Mouse (Mus musculus): ENCODE measurements around the gene Cox4i1. TPM values are rescaled to one million over a fixed set of nuclear protein-coding genes. Genes with fewer than 3 reads are reported as not detected.

Gene Cox4i1
- polyA plus RNA-seq, 1 experiment from 2014 or later = 638 TPM

- ATAC-seq (ENCODE audit: low read depth) = no peak
- WGBS (ENCODE audit: insufficient replicate concordance) = 59% methylated on average over 7 of the region's 7 CpGs
- no peak within 1 kb of the TSS for H3K4me3 ChIP-seq (ENCODE audit: low read depth, low read length)
These were observed 20.5 kb upstream of the Cox4i1 start, which contains the start of gene 1190005I06Rik for GRCm38 (mm10) chr8:120647532-120647931. TSS of gene 1190005I06Rik (minus strand) at chr8:120647632.

GRCm38 (mm10) chr8:120656322-120657052 is 11.5 kb upstream of the Cox4i1 start:
- WGBS (ENCODE audit: insufficient replicate concordance) = 84% methylated on average over 7 of the region's 7 CpGs
- H3K27ac ChIP-seq (ENCODE audit: low read length) = no peak overlapping the region
- no peak overlapping the region for H3K9ac ChIP-seq (ENCODE audit: low read depth, low read length)
- no peak overlapping the region for H3K4me3 ChIP-seq (ENCODE audit: low read depth, low read length)
- H3K36me3 ChIP-seq (ENCODE audit: control insufficient read depth, insufficient read depth) = peaks cover 18% of the 10 kb centered on the region
- H3K4me1 ChIP-seq (ENCODE audit: control insufficient read depth, low read depth, low read length) = no peaks in the 10 kb centered on the region
- H3K4me2 ChIP-seq (ENCODE audit: low read depth, low read length) = no peak overlapping the region
- ATAC-seq (ENCODE audit: low read depth) = no peak
- H3K9me3 ChIP-seq (replicated peaks; ENCODE audit: control insufficient read depth, low read length) = no peaks in the 10 kb centered on the region
- H3K27me3 ChIP-seq (ENCODE audit: control insufficient read depth, insufficient read depth, low read depth, low read length) = no peaks in the 10 kb centered on the region

More at GRCm38 (mm10) chr8:120647532-120647931, 20.5 kb upstream of the Cox4i1 start, which contains the start of gene 1190005I06Rik:
- Histone ChIP-seq H3K4me1 (ENCODE audit: control insufficient read depth, low read depth, low read length) (no peaks in the 10 kb centered on the region), H3K27ac (ENCODE audit: low read length) (no peak within 1 kb of the TSS), H3K9me3 (replicated peaks; ENCODE audit: control insufficient read depth, low read length) (no peaks in the 10 kb centered on the region), H3K27me3 (ENCODE audit: control insufficient read depth, insufficient read depth, low read depth, low read length) (no peaks in the 10 kb centered on the region), H3K36me3 (ENCODE audit: control insufficient read depth, insufficient read depth) (no peaks in the 10 kb centered on the region), H3K4me2 (ENCODE audit: low read depth, low read length) (no peak within 1 kb of the TSS), H3K9ac (ENCODE audit: low read depth, low read length) (no peak within 1 kb of the TSS)

GRCm38 (mm10) chr8:120657415-120657814 is 10.6 kb upstream of the Cox4i1 start:
- H3K9me3 ChIP-seq (replicated peaks; ENCODE audit: control insufficient read depth, low read length) = no peaks in the 10 kb centered on the region
- H3K4me2 ChIP-seq (ENCODE audit: low read depth, low read length) = no peak overlapping the region
- H3K27me3 ChIP-seq (ENCODE audit: control insufficient read depth, insufficient read depth, low read depth, low read length) = no peaks in the 10 kb centered on the region
- no peak overlapping the region for H3K27ac ChIP-seq (ENCODE audit: low read length)
- WGBS (ENCODE audit: insufficient replicate concordance) = 85% methylated on average over 8 of the region's 8 CpGs
- H3K4me1 ChIP-seq (ENCODE audit: control insufficient read depth, low read depth, low read length) = no peaks in the 10 kb centered on the region
- no peak overlapping the region for H3K9ac ChIP-seq (ENCODE audit: low read depth, low read length)
- H3K36me3 ChIP-seq (ENCODE audit: control insufficient read depth, insufficient read depth) = peaks cover 18% of the 10 kb centered on the region
- no peak overlapping the region for H3K4me3 ChIP-seq (ENCODE audit: low read depth, low read length)
- ATAC-seq (ENCODE audit: low read depth) = no peak

GRCm38 (mm10) chr8:120664566-120664965 is 3.5 kb upstream of the Cox4i1 start:
- no peak overlapping the region for H3K9ac ChIP-seq (ENCODE audit: low read depth, low read length)
- H3K27me3 ChIP-seq (ENCODE audit: control insufficient read depth, insufficient read depth, low read depth, low read length) = no peaks in the 10 kb centered on the region
- ATAC-seq (ENCODE audit: low read depth) = no peak
- WGBS (ENCODE audit: insufficient replicate concordance) = 63% methylated on average over 6 of the region's 6 CpGs
- H3K9me3 ChIP-seq (replicated peaks; ENCODE audit: control insufficient read depth, low read length) = no peaks in the 10 kb centered on the region
- no peak overlapping the region for H3K27ac ChIP-seq (ENCODE audit: low read length)
- H3K36me3 ChIP-seq (ENCODE audit: control insufficient read depth, insufficient read depth) = no peaks in the 10 kb centered on the region
- H3K4me2 ChIP-seq (ENCODE audit: low read depth, low read length) = no peak overlapping the region
- H3K4me1 ChIP-seq (ENCODE audit: control insufficient read depth, low read depth, low read length) = peaks cover 25% of the 10 kb centered on the region
- no peak overlapping the region for H3K4me3 ChIP-seq (ENCODE audit: low read depth, low read length)

- WGBS (ENCODE audit: insufficient replicate concordance) = 63% methylated on average over 3 of the region's 3 CpGs
- Histone ChIP-seq H3K36me3 (ENCODE audit: control insufficient read depth, insufficient read depth) (peaks cover 10% of the 10 kb centered on the region), H3K4me1 (ENCODE audit: control insufficient read depth, low read depth, low read length) (peaks cover 27% of the 10 kb centered on the region), H3K9me3 (replicated peaks; ENCODE audit: control insufficient read depth, low read length) (no peaks in the 10 kb centered on the region), H3K27ac (ENCODE audit: low read length) (no peak overlapping the region), H3K4me2 (ENCODE audit: low read depth, low read length) (peak overlapping the region; percentile 91), H3K9ac (ENCODE audit: low read depth, low read length) (peak overlapping the region; percentile 11; the same call in 1 of the 2 replicates), H3K27me3 (ENCODE audit: control insufficient read depth, insufficient read depth, low read depth, low read length) (no peaks in the 10 kb centered on the region), H3K4me3 (ENCODE audit: low read depth, low read length) (peak overlapping the region; percentile 92; the same call in 1 of the 2 replicates)
- no peak for ATAC-seq (ENCODE audit: low read depth)
These were observed 2.1 kb upstream of the Cox4i1 start for GRCm38 (mm10) chr8:120665726-120666455.

- Histone ChIP-seq H3K4me2 (ENCODE audit: low read depth, low read length) (peak overlapping the region; percentile 91), H3K9me3 (replicated peaks; ENCODE audit: control insufficient read depth, low read length) (no peaks in the 10 kb centered on the region), H3K27ac (ENCODE audit: low read length) (peak overlapping the region; percentile 94), H3K36me3 (ENCODE audit: control insufficient read depth, insufficient read depth) (peaks cover 18% of the 10 kb centered on the region), H3K27me3 (ENCODE audit: control insufficient read depth, insufficient read depth, low read depth, low read length) (no peaks in the 10 kb centered on the region), H3K4me3 (ENCODE audit: low read depth, low read length) (peak overlapping the region; percentile 92), H3K4me1 (ENCODE audit: control insufficient read depth, low read depth, low read length) (peaks cover 27% of the 10 kb centered on the region), H3K9ac (ENCODE audit: low read depth, low read length) (peak overlapping the region; percentile 94)
- WGBS (ENCODE audit: insufficient replicate concordance) = 10% methylated on average over 17 of the region's 17 CpGs
- no peak for ATAC-seq (ENCODE audit: low read depth)
These were observed 1.1 kb upstream of the Cox4i1 start for GRCm38 (mm10) chr8:120666807-120667470.

- Histone ChIP-seq H3K27me3 (ENCODE audit: control insufficient read depth, insufficient read depth, low read depth, low read length) (no peaks in the 10 kb centered on the region), H3K27ac (ENCODE audit: low read length) (peak within 1 kb of the TSS; percentile 94), H3K4me1 (ENCODE audit: control insufficient read depth, low read depth, low read length) (peaks cover 27% of the 10 kb centered on the region), H3K4me2 (ENCODE audit: low read depth, low read length) (peak within 1 kb of the TSS; percentile 91), H3K4me3 (ENCODE audit: low read depth, low read length) (peak within 1 kb of the TSS; percentile 92), H3K36me3 (ENCODE audit: control insufficient read depth, insufficient read depth) (peaks cover 29% of the 10 kb centered on the region), H3K9ac (ENCODE audit: low read depth, low read length) (peak within 1 kb of the TSS; percentile 94), H3K9me3 (replicated peaks; ENCODE audit: control insufficient read depth, low read length) (no peaks in the 10 kb centered on the region)
- under 1% methylated on average over 49 of the region's 51 CpGs for WGBS (ENCODE audit: insufficient replicate concordance)
- peak; percentile 53 for ATAC-seq (ENCODE audit: low read depth)
These were observed 418 bp downstream of the Cox4i1 start, which contains the start of gene Emc8 for GRCm38 (mm10) chr8:120668374-120668905. TSS of gene Emc8 (minus strand) at chr8:120668573.

- Histone ChIP-seq H3K9me3 (replicated peaks; ENCODE audit: control insufficient read depth, low read length) (no peaks in the 10 kb centered on the region), H3K36me3 (ENCODE audit: control insufficient read depth, insufficient read depth) (peaks cover 35% of the 10 kb centered on the region), H3K4me1 (ENCODE audit: control insufficient read depth, low read depth, low read length) (peaks cover 13% of the 10 kb centered on the region), H3K9ac (ENCODE audit: low read depth, low read length) (no peak overlapping the region), H3K27me3 (ENCODE audit: control insufficient read depth, insufficient read depth, low read depth, low read length) (no peaks in the 10 kb centered on the region), H3K27ac (ENCODE audit: low read length) (no peak overlapping the region), H3K4me2 (ENCODE audit: low read depth, low read length) (no peak overlapping the region), H3K4me3 (ENCODE audit: low read depth, low read length) (no peak overlapping the region)
- ATAC-seq (ENCODE audit: low read depth) = no peak
- 70% methylated on average over 6 of the region's 6 CpGs for WGBS (ENCODE audit: insufficient replicate concordance)
These were observed 3.8 kb downstream of the Cox4i1 start for GRCm38 (mm10) chr8:120671775-120672174.

All from liver, embryonic 16.5 days (tissue).